Mouse (Mus musculus): Measurements from ENCODE around the gene Gorasp1.

GRCm38 (mm10) chr9:119974609-119975008 is 37.2 kb upstream of the Gorasp1 start:
- no peak for TF ChIP-seq POLR2A (IDR thresholded peaks at IDR 0.05; ENCODE audit: insufficient read depth, low read depth, low read length)
- peak; percentile 45 for TF ChIP-seq CTCF (IDR thresholded peaks at IDR 0.05)
- no peak for TF ChIP-seq EP300 (IDR thresholded peaks at IDR 0.05; ENCODE audit: insufficient read depth, low read depth, low read length)

Measured in heart, adult 2 months (tissue).